Mouse (Mus musculus) bone marrow, adult 2 months (tissue): Measurements from ENCODE around the gene Gm973. TPM values are rescaled to one million over a fixed set of nuclear protein-coding genes. Genes with fewer than 3 reads are reported as not detected.

Source experiments
- H3K27ac ChIP-seq: fragments of 200-500 bp; 2 replicates; pipeline ENCODE4 v1.5.1; 2012; ENCODE audit warnings: low read depth, mild to moderate bottlenecking, control low read depth, inconsistent platforms, low read length; ENCODE audit not compliant: control insufficient read depth, poor library complexity, insufficient read depth
- H3K4me1 ChIP-seq: fragments of 200-500 bp; 2 replicates; pipeline ENCODE4 v1.6.1; 2011; ENCODE audit warnings: low read length; ENCODE audit not compliant: control insufficient read depth, insufficient read depth
- H3K4me3 ChIP-seq: fragments of 200-500 bp; replicated peaks from 2 replicates; pipeline ENCODE3; 2011; ENCODE audit warnings: mild to moderate bottlenecking, low read depth, low read length, control low read depth; ENCODE audit not compliant: control insufficient read depth
- CTCF ChIP-seq: fragments of 200-500 bp; IDR thresholded peaks from 2 replicates; pipeline ENCODE4 v1.5.1; 2011; ENCODE audit warnings: low read length, control low read depth; ENCODE audit not compliant: control insufficient read depth, insufficient read depth
- POLR2A ChIP-seq: fragments of 200-500 bp; IDR thresholded peaks from 2 replicates; pipeline ENCODE4 v1.6.1; 2011; ENCODE audit warnings: low read depth, mild to moderate bottlenecking, control low read depth, low read length, borderline replicate concordance; ENCODE audit not compliant: control insufficient read depth
- WGBS: fragments of 180-500 bp; shearing (Covaris S2); methylation state at CpG from one replicate; pipeline ENCODE4 v1.1.7; 2018; 5-methylcytosine and 5-hydroxymethylcytosine counted together
- polyA plus RNA-seq: library from polyadenylated mRNA; stranded (reverse); fragments of >200 nt; gene quantifications from 2 replicates; pipeline ENCODE4 v1.2.4, GENCODE M21; 2011; ENCODE audit warnings: low replicate concordance; ENCODE audit not compliant: missing spikeins, insufficient read depth, insufficient read length

The Gm973 gene
- polyA plus RNA-seq, 1 experiment, result not detected

GRCm38 (mm10) chr1:59485803-59486202 lies 30.3 kb upstream of the Gm973 start:
- H3K4me3 ChIP-seq, result no peak overlapping the region
- H3K27ac ChIP-seq, result no peak overlapping the region
- no peak for TF ChIP-seq CTCF
- no peak for TF ChIP-seq POLR2A
- WGBS, result 78% methylated on average over 4 of the region's 4 CpGs
- H3K4me1 ChIP-seq, result peaks cover 3% of the 10 kb centered on the region; the same call in 1 of the 2 replicates

DNA sequence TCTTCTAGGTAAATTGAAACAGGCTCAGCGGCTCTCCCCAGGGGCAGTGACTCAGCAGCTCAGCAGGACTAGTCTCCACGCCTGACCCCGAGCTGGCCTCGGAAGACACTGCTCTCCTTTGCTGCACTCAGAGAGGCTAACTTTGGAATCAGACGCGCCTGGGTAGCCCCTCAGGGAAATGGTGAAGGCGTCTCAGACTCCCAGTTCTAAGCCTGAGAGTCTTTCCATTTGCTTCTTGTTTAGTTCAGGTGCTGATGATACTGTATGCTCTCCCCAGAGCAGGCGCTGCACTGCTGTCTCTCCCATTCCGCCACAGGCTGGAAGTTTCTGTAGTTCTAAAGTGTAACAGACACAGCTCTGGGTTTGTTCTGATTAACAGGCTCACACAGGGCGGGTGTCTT lies 28.4 kb upstream of the Gm973 start:
- Histone ChIP-seq H3K4me3 (no peak overlapping the region), H3K27ac (no peak overlapping the region), H3K4me1 (peaks cover 3% of the 10 kb centered on the region; the same call in 1 of the 2 replicates)
- TF ChIP-seq POLR2A, result no peak
- TF ChIP-seq CTCF, result no peak
- 25% methylated on average over 10 of the region's 10 CpGs for WGBS

GRCm38 (mm10) chr1:59488481-59488880 lies 27.6 kb upstream of the Gm973 start:
- Histone ChIP-seq H3K4me1 (peaks cover 3% of the 10 kb centered on the region; the same call in 1 of the 2 replicates), H3K27ac (no peak overlapping the region), H3K4me3 (no peak overlapping the region)
- TF ChIP-seq CTCF (no peak), POLR2A (no peak)
- WGBS, result 70% methylated on average over 4 of the region's 4 CpGs

DNA sequence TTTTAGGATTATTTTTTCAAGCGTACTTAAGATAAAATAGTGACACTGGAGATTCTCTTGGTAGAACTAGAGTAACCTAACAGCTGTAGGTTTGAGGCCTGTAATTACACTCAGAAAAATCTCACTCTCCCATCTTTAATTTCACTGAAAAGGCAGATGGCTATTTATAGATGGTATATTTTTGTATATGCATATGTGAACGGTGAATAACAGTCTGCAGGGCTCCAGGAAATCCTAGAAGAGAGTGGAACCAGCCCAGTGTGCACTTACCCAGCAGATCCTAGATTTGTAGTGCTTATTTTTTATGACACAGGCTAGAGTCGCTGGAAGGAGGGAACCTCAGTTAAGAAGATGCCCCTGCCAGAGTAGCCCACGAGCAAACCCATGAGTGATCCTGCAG lies 27.1 kb upstream of the Gm973 start:
- 64% methylated on average over 4 of the region's 4 CpGs for WGBS
- TF ChIP-seq CTCF (no peak), POLR2A (no peak)
- H3K4me3 ChIP-seq, result no peak overlapping the region
- H3K4me1 ChIP-seq, result peaks cover 2% of the 10 kb centered on the region; the same call in 1 of the 2 replicates
- H3K27ac ChIP-seq, result no peak overlapping the region

DNA sequence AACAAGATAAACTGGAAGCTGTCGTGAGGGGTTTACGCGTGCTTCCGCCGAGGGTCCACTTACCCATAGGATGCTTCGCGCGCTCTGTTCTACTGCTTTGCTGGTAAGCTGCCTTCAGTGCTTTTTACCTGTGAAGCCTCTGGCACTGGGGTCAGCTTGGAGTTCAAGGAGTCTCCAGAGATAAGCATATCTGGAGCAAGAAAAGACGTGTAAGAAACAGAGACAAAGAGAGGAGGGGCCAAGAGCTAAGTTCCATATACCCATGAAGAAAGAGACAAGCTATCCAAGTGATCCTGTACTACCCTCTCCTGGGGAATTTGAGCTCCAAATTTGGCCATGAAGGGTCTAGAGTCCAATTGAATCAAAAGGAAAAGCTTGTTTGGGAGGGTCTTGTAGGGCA lies 24.5 kb upstream of the Gm973 start:
- H3K4me1 ChIP-seq, result no peaks in the 10 kb centered on the region; the same call in 1 of the 2 replicates
- no peak overlapping the region for H3K4me3 ChIP-seq
- TF ChIP-seq POLR2A, result no peak
- no peak for TF ChIP-seq CTCF
- 87% methylated on average over 9 of the region's 9 CpGs for WGBS
- no peak overlapping the region for H3K27ac ChIP-seq

GRCm38 (mm10) chr1:59492432-59492831 lies 23.6 kb upstream of the Gm973 start:
- Histone ChIP-seq H3K4me1 (no peaks in the 10 kb centered on the region; the same call in 1 of the 2 replicates), H3K4me3 (no peak overlapping the region), H3K27ac (no peak overlapping the region)
- TF ChIP-seq CTCF (no peak), POLR2A (no peak)
- WGBS, result 59% methylated on average over 4 of the region's 4 CpGs

DNA sequence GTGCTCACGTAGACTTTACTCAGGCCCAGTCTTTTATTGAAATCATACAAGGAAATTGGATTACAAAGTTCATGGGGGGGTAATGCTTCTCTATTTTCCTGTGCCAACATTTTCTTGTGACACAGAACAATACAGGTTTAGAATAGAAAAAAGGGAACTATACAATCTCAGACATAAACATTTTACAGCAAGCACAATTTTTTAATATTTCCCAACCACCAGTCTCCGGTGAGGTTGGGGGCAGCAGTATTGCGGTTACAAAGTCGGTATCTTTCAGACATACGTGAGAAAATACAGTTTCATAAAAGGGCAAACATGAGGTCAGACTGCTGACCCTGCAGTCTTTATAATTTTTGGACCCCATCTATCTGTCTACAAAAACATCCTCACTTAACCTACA lies 20.1 kb upstream of the Gm973 start:
- Histone ChIP-seq H3K27ac (no peak overlapping the region), H3K4me1 (no peaks in the 10 kb centered on the region; the same call in 1 of the 2 replicates), H3K4me3 (no peak overlapping the region)
- 32% methylated on average over 5 of the region's 5 CpGs for WGBS
- TF ChIP-seq CTCF, result no peak

DNA sequence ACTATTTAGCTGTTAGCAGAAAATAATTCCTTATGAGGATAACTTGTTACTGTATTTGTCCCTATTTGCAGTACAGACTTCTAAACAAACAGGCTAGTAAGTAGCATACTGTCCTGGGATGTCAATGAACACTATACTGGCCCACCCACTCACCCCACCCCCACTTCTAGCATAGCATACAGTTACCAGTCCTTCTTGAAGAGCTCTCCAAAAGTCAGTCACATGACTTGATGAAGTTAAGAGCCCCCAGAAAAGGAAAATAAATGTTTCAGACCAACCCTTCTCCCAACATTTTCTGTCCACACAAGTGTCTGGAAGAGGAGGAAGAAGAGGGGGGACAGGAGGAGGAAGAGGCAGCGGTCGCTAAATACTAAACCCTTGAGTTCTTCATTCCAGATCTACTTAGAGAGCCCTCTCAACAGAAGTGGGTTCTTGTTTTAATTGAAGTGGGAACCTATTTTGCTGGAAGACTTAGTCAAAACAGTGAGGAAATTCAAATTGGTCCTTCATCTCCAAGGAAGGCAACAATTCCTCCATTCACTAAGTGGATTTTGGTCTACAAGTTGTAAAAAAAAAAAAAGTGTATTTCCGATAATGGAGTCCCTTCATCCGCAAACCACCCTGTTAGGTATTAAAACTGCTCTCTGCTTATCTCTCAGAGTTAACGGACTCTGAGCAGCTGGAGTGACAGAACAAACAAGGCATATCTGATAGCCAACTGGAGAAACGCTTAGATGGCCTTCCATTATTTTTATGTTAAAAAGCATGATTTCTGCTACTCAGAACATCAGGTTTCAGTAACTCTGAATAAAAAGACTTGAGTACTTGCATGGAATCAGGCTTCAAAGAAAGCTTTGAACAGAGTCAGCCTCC lies 18.1 kb upstream of the Gm973 start:
- H3K27ac ChIP-seq, result no peak overlapping the region
- no peaks in the 10 kb centered on the region; the same call in 1 of the 2 replicates for H3K4me1 ChIP-seq
- H3K4me3 ChIP-seq, result no peak overlapping the region
- TF ChIP-seq POLR2A (no peak), CTCF (no peak)
- 72% methylated on average over 6 of the region's 6 CpGs for WGBS

GRCm38 (mm10) chr1:59499327-59499726 lies 16.7 kb upstream of the Gm973 start:
- H3K27ac ChIP-seq, result no peak overlapping the region
- H3K4me1 ChIP-seq, result no peaks in the 10 kb centered on the region; the same call in 1 of the 2 replicates
- no peak overlapping the region for H3K4me3 ChIP-seq
- WGBS, result 65% methylated on average over 3 of the region's 3 CpGs
- TF ChIP-seq CTCF, result no peak
- TF ChIP-seq POLR2A, result no peak
